Mouse (Mus musculus) midbrain, embryonic 16.5 days (tissue): ENCODE data around the gene Pkp4. TPM values are rescaled to one million over a fixed set of nuclear protein-coding genes. Genes with fewer than 3 reads are reported as not detected.

ENCODE experiments used
- ATAC-seq: fragments of 200-750 bp; cut with Nextera tagmentation; 2 replicates; pipeline ENCODE4 v1.8.0; 2017; ENCODE audit warnings: moderate TSS enrichment
- H3K27ac ChIP-seq: fragments of 300-500 bp; sonication (generic); 2 replicates; pipeline ENCODE4 v1.5.1; 2014; ENCODE audit warnings: mild to moderate bottlenecking, low read length, mixed read lengths
- H3K27me3 ChIP-seq: fragments of 300-500 bp; sonication (generic); 2 replicates; pipeline ENCODE4 v1.6.1; 2014; ENCODE audit warnings: low read depth, low read length, mixed read lengths; ENCODE audit not compliant: control insufficient read depth, insufficient read depth
- H3K36me3 ChIP-seq: fragments of 300-500 bp; sonication (generic); 2 replicates; pipeline ENCODE4 v1.6.1; 2014; ENCODE audit warnings: mild to moderate bottlenecking, low read length, moderate library complexity, mixed read lengths; ENCODE audit not compliant: control insufficient read depth, insufficient read depth
- H3K4me1 ChIP-seq: fragments of 300-500 bp; sonication (generic); 2 replicates; pipeline ENCODE4 v1.6.1; 2014; ENCODE audit warnings: mild to moderate bottlenecking, low read length, mixed read lengths; ENCODE audit not compliant: control insufficient read depth, insufficient read depth
- H3K4me2 ChIP-seq: fragments of 300-500 bp; sonication (generic); 2 replicates; pipeline ENCODE4 v1.6.1; 2014; ENCODE audit warnings: mild to moderate bottlenecking, low read length, mixed read lengths
- H3K4me3 ChIP-seq: fragments of 300-500 bp; sonication (generic); 2 replicates; pipeline ENCODE4 v1.5.1; 2014; ENCODE audit warnings: low read depth, mild to moderate bottlenecking, low read length, moderate library complexity, mixed read lengths
- H3K9ac ChIP-seq: fragments of 300-500 bp; sonication (generic); 2 replicates; pipeline ENCODE4 v1.6.1; 2014; ENCODE audit warnings: low read depth, low read length, mixed read lengths
- H3K9me3 ChIP-seq: fragments of 300-500 bp; sonication (generic); replicated peaks from 2 replicates; pipeline ENCODE4 v1.6.1; 2014; ENCODE audit warnings: mild to moderate bottlenecking, low read length, mixed read lengths; ENCODE audit not compliant: control insufficient read depth, poor library complexity, severe bottlenecking
- whole genome bisulfite sequencing: fragments of 180-500 bp; shearing (Covaris S2); extraction: QIAGEN DNeasy Blood & Tissue Kit; methylation state at CpG from one replicate; pipeline ENCODE4 v1.1.7; 2014; 5-methylcytosine and 5-hydroxymethylcytosine counted together
- polyA plus RNA-seq: library from polyadenylated mRNA; unstranded; fragments of >200 nt; fragmentation: Nextera tagmentation; extraction: Ambion mirVana; gene quantifications from 2 replicates; pipeline ENCODE4 v1.2.1, GENCODE M21; 2015

Gene Pkp4
- polyA plus RNA-seq, 1 experiment from 2014 or later: 27.1 TPM

DNA sequence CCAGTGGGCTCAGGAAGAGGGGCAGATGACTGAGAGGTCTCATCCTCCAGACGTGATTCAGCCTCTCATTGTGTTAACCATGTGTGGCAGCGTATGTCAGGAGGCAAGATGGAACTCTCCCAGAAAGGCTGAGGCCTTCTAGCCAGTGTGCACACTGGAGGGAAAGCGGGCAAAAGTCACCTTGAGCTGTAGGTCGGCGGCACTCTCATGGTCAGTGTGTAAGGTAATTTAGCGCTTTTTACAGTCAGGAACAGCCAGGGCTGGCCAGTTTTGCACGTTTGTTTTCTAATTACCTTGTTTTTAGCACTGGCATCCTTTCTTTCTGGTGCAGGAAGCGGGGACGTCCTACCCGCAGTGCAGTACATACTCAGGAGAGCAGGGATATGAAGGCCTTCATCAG lies 29.5 kb downstream of the Pkp4 start:
- H3K27me3 ChIP-seq: no peaks in the 10 kb centered on the region
- 91% methylated on average over 10 of the region's 10 CpGs for WGBS
- no peak overlapping the region for H3K27ac ChIP-seq
- no peak overlapping the region for H3K4me3 ChIP-seq
- no peaks in the 10 kb centered on the region for H3K36me3 ChIP-seq
- H3K9ac ChIP-seq: no peak overlapping the region
- ATAC-seq: no peak
- H3K9me3 ChIP-seq: no peaks in the 10 kb centered on the region
- H3K4me2 ChIP-seq: no peak overlapping the region
- peaks cover 6% of the 10 kb centered on the region for H3K4me1 ChIP-seq

DNA sequence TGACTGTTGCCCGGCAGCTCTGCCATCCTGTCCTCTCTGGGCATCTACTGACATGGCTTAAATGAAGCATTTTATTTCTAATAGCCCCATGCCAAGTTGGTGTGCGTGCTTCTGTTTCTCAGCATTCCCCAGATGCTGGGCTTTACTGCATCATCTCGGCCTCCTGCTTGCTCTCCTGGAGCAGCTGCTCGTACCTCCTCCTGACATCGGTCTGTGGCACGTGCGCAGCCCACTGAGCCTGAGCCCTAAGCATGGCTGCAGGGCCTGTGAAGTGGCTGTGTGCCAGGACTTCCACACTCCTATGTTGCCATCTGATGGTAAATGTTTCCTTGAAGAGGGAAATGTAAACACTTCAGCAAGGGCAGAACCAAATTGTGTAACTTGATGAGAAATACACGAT lies 30.8 kb downstream of the Pkp4 start:
- no peak overlapping the region for H3K27ac ChIP-seq
- no peaks in the 10 kb centered on the region for H3K27me3 ChIP-seq
- ATAC-seq: peak; percentile 44; the same call in 1 of the 2 replicates
- H3K36me3 ChIP-seq: no peaks in the 10 kb centered on the region
- no peaks in the 10 kb centered on the region for H3K9me3 ChIP-seq
- WGBS: 76% methylated on average over 8 of the region's 8 CpGs
- no peak overlapping the region for H3K4me2 ChIP-seq
- no peak overlapping the region for H3K4me3 ChIP-seq
- H3K9ac ChIP-seq: no peak overlapping the region
- H3K4me1 ChIP-seq: peaks cover 6% of the 10 kb centered on the region

DNA sequence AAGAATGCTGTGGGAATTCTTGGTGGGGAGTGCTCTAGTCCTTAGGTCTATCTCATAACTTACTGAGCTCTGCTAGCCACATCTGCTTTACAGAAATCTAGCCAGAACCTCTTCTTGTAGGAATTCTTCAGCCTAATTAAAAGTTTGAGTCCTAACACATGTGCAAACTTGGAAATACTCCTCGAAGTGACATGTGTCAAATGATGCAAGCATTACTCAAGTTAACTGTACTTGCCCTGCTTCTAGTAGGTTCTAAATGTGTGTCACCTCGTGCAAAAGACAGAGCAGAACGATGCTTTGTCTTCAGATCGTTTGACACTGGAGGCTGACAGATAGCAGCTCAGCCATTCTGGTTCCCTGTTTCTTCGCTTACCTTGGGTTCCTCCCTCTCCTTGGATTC lies 32.5 kb downstream of the Pkp4 start:
- 91% methylated on average over 5 of the region's 5 CpGs for WGBS
- ATAC-seq: no peak

DNA sequence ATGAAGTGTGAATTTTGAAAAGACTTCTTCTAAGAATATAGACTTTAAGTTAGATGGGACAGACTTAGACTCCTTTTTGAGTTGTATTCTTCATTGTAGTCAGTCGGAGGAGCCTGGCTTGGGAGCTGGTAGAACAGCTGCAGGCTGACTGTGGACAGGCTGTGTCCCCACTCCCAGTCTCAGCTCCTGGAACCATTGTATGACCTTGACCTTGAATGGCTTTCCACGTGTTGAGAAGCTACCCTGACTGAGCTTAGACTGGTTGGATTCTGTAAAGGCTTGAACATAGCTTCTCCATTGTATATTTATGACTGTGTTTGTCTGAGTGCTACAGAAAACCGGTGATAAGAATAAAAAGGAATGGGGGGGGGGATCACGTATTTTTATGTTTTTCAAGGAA lies 36.5 kb downstream of the Pkp4 start:
- Histone ChIP-seq H3K4me2 (no peak overlapping the region), H3K4me1 (no peaks in the 10 kb centered on the region), H3K9ac (no peak overlapping the region), H3K36me3 (no peaks in the 10 kb centered on the region), H3K27ac (no peak overlapping the region), H3K4me3 (no peak overlapping the region), H3K9me3 (no peaks in the 10 kb centered on the region), H3K27me3 (no peaks in the 10 kb centered on the region)
- no peak for ATAC-seq
- 92% methylated on average over 4 of the region's 4 CpGs for WGBS

More for the DNA sequence above, 32.5 kb downstream of the Pkp4 start:
- Histone ChIP-seq H3K9ac (no peak overlapping the region), H3K36me3 (no peaks in the 10 kb centered on the region), H3K27ac (no peak overlapping the region), H3K4me1 (peaks cover 6% of the 10 kb centered on the region), H3K27me3 (no peaks in the 10 kb centered on the region), H3K4me3 (no peak overlapping the region), H3K4me2 (no peak overlapping the region), H3K9me3 (no peaks in the 10 kb centered on the region)

DNA sequence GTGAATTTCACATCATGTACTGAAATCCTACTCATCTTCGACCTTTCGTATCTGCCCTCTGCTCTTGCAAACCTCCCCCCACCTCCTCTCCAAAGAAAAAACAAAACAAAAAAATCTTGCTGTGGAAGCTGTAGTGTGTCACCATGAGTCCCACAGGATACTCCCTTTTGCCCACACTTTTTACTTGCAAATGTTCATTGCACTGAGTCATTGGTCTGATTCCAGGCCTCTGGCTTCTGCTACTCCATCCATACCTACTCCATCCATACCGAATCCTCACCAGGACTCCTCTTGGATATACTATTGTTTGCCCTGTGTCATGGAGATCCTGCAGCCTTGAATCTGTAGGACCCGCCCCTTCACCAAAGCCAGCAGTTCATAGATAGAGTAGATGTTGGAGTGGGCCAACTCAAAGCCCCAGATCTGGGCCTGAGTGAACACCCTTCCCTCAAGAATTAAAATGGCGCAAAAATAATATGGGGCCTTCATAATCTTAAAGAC lies 38.9 kb downstream of the Pkp4 start:
- H3K4me1 ChIP-seq: peaks cover 7% of the 10 kb centered on the region
- H3K9ac ChIP-seq: no peak overlapping the region
- no peaks in the 10 kb centered on the region for H3K36me3 ChIP-seq
- no peak overlapping the region for H3K27ac ChIP-seq
- no peak overlapping the region for H3K4me2 ChIP-seq
- H3K4me3 ChIP-seq: no peak overlapping the region
- no peaks in the 10 kb centered on the region for H3K27me3 ChIP-seq
- no peak for ATAC-seq
- WGBS: 95% methylated on average over 5 of the region's 5 CpGs
- H3K9me3 ChIP-seq: no peaks in the 10 kb centered on the region

DNA sequence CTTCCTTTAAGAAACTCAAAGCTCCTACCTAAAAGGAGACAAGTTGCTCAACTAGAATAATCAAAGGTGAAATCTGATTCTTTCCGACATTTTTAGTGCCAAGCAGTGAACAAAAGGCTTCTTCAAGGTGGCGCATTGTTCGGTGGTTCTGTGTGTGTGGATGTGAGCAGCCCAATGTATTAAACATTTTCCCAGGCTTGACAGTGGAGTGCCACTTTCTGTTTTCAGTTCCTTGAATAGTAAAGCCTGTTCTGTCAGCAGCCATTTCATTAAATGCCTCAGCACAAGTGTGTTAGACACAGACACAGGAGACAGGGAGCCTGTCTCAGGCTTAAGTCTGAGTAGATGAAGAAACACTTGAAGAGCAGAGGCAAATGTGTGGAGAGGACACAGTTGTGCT lies 39.9 kb downstream of the Pkp4 start:
- ATAC-seq: no peak
- H3K27ac ChIP-seq: 0 out of 2 replicates have a peak overlapping the region, but pooled peaks have one; percentile 12

DNA sequence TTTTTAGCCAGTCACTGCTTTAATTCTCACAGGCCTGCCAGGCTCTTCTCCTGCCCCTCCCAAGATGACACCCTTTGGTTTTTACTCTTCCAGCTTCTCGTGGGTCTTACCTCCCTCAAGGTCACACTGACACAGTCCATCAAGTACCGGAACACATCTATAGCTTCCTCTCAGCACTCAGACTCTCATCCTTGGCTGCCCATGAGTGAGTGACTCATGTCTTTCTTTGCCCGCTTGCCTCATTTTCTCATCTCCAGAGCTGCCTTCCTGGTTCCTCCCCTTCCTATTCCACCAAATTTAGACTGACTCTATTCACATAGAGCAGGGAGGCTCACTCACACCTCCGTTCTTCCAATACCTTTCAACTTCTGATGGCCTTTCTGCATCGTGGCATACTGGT lies 42.3 kb downstream of the Pkp4 start:
- H3K9me3 ChIP-seq: no peaks in the 10 kb centered on the region
- no peak overlapping the region for H3K4me2 ChIP-seq
- no peaks in the 10 kb centered on the region for H3K27me3 ChIP-seq
- H3K4me3 ChIP-seq: no peak overlapping the region
- peaks cover 10% of the 10 kb centered on the region for H3K4me1 ChIP-seq
- H3K27ac ChIP-seq: no peak overlapping the region
- H3K36me3 ChIP-seq: no peaks in the 10 kb centered on the region
- no peak overlapping the region for H3K9ac ChIP-seq
- WGBS: 81% methylated on average over 5 of the region's 5 CpGs
- no peak for ATAC-seq

More for the DNA sequence above, 39.9 kb downstream of the Pkp4 start:
- Histone ChIP-seq H3K4me1 (peaks cover 7% of the 10 kb centered on the region), H3K4me2 (no peak overlapping the region), H3K36me3 (no peaks in the 10 kb centered on the region), H3K27me3 (no peaks in the 10 kb centered on the region), H3K9me3 (no peaks in the 10 kb centered on the region), H3K9ac (no peak overlapping the region), H3K4me3 (no peak overlapping the region)
- WGBS: 54% methylated on average over 3 of the region's 3 CpGs

DNA sequence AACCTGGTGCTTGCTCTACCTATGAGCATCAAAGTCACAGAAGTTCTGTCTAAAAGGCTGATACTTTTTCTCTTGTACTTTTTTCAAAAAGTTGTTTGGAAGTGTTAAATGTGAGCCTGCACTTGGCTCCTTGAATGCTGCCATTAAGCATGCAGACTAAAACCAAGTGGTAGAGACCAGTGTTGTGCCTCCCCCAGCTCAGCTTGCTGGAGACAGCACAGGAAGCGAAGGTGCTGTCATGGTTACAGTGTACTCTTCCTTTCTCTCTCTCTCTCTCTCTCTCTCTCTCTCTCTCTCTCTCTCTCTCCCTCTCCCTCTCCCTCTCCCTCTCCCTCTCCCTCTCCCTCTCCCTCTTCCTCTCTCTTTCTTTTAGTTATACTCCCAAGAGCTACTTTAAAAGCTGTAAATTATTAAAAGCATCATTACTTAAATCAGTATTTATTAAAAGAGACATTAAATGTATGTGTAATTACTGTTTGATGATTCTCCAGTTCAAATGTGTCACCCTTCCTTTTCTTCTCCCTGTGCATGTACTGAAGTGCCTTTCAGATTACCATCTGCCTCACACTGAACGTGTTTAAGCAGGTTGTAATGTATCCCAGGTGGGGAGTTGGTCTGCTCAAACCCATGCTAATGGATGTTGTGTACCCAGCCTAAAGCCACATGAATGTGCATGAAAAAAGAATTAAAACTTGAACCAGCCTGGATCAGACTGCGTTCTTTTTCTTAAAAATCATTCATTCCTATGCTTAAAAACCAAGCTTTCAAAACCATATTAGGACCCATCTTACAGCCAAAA lies 43.2 kb downstream of the Pkp4 start:
- WGBS: 54% methylated on average over 3 of the region's 3 CpGs

DNA sequence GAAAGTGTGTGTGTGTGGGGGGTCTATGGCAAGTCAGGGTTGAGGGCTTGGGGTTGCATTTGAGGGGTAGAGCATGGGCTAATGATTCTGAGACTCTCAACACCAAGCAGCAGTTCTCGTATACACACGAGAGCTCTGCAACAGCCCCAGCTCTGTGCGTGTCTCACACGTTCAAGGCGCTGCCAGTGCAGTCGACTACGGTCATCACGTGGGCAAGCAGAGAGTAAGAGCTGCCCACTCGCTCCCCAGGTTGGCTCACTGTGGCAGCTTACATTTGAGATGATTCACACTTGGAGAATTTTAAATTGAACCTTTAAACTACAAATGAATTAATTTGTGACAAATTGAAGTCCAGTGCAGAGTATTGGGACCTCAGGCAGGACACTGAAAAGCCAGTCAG lies 44.4 kb downstream of the Pkp4 start:
- no peak overlapping the region for H3K4me2 ChIP-seq
- ATAC-seq: no peak

More for the DNA sequence above, 43.2 kb downstream of the Pkp4 start:
- no peaks in the 10 kb centered on the region for H3K36me3 ChIP-seq
- ATAC-seq: no peak
- H3K9ac ChIP-seq: no peak overlapping the region
- H3K4me3 ChIP-seq: no peak overlapping the region
- H3K9me3 ChIP-seq: no peaks in the 10 kb centered on the region
- H3K27ac ChIP-seq: no peak overlapping the region
- peaks cover 10% of the 10 kb centered on the region for H3K4me1 ChIP-seq
- no peak overlapping the region for H3K4me2 ChIP-seq
- H3K27me3 ChIP-seq: no peaks in the 10 kb centered on the region

More for the DNA sequence above, 44.4 kb downstream of the Pkp4 start:
- H3K4me3 ChIP-seq: no peak overlapping the region
- WGBS: 90% methylated on average over 9 of the region's 9 CpGs
- no peak overlapping the region for H3K27ac ChIP-seq
- peaks cover 10% of the 10 kb centered on the region for H3K4me1 ChIP-seq
- no peaks in the 10 kb centered on the region for H3K9me3 ChIP-seq
- no peaks in the 10 kb centered on the region for H3K36me3 ChIP-seq
- no peak overlapping the region for H3K9ac ChIP-seq
- H3K27me3 ChIP-seq: no peaks in the 10 kb centered on the region
